Mouse (Mus musculus) c-Kit-positive CD71-negative TER-119-negative erythroid progenitor cells, embryonic 14.5 days (primary cell): ENCODE results near the gene Tmem86a.
A peak's percentile ranks its signal among the peaks of the same experiment; 100 is the strongest.

Experiments
- DNase-seq: peaks from one replicate; pipeline ENCODE4 v3.0.0-alpha.2; 2013; ENCODE audit warnings: low read depth

Gene Tmem86a

DNA sequence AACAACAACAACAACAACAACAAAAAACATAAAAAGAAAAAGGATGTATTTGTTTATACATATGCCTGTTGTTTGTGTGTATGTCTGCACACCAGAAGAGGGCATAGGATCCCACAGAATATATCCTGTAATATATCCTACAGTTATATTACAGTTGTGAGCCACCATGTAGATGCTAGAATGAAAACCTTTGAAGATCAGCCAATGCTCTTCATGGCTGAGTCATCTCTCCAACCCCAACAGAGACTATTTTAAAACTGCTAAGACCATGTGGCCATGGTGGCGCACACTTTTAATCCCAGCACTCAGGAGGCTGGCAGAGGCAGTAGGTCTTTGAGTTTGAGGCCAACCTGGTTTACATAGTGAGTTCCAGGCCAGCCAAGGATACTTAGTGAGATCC lies 22.9 kb upstream of the Tmem86a start:
- DNase-seq: no peak

DNA sequence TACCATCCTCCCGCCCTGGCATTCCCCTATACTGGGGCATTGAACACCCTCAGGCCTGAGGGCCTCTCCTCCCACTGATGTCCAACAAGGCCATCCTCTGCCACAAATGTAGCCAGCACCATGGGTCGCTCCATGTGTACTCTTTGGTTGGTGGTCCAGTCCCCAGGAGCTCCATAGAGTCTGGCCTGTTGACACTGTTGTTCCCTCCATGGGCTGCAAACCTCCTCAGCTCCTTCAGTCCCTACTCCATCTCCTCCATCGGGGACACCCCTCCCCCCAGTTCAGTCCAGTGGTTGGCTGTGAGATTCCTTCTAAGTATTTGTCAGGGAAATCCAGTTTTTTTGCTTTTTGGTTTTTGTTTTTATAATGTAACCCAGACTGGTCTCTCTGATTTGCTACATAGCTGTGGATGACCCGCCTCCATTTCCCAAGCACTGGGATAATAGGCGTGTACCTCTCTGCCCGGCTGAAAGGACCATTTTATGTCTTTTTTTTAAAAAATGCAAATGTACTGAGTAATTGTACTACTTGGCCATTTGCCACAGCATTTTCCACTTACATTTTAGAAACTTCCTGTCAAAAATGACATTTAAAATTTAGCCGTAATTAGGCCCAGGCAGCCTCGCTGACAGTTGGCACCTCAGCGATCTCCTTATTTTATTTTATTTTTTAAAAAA lies 19.7 kb upstream of the Tmem86a start:
- DNase-seq: no peak

DNA sequence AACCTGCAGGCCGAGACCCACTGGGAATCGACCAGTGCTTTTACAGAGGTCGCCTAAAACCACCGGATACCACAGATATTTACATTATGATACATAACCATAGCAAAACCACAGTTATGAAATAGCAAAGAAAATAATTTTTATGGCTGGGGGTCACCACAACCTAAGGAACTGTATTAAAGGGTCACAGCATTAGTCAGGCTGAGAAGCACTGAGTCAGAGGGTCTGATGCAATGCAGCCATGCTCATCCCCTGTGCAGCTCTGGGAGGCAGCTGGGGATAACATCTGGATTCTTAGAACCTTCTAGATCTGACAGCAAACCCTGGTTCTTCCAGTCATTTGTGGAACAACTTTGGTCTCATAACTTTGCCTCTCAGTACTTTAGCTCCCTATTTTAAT lies 19.0 kb upstream of the Tmem86a start:
- DNase-seq: no peak

DNA sequence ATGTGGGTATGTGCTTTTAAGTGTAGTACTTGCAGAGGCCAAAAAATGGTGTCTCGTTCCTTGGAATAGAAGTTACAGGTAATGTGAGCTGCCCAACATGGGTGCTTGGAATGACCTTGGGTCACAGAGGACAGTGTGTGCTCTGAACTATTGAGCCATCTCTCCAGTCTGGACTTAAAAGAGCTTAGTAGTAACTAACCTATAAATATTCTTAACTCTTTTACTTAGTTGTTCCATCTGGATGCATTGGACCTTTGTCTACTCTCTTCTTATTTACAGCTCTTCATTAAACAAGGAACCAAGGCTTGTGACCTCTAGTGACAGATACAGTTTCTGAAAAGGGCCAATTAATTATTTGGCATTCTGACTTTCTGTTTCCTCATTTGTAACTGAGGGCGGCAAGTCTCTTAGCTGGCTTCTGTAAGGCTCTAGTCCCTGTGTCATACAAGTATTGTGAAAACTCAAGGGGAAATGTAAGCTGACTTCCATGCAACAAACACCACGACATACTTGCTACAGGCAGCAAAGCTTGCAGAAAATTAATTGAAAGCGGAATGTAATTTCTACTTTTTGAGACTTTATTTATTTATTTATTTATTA lies 15.5 kb upstream of the Tmem86a start:
- DNase-seq: no peak

GRCm38 (mm10) chr7:47035426-47035825 lies 15.0 kb upstream of the Tmem86a start:
- no peak for DNase-seq

DNA sequence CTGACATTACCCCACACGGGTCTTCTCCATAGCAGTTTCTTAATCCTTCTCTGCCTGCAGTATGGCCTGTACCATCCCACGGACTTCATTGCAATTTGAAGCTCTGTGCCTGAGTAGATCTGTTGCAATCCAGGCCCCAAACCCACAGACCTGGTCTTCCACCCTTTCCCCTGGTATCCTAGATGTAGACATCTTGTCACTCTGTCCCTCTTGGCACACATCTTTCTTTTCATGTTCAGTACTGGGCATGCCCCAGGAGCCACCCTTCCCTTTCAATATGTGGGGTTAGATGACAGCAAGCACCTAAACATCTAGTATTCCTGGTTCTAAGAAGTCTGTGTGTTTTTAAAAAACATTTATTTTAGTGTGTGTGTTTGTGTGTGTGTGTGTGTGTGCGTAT lies 8.7 kb upstream of the Tmem86a start:
- no peak for DNase-seq

GRCm38 (mm10) chr7:47042121-47042520 lies 8.3 kb upstream of the Tmem86a start:
- no peak for DNase-seq

- DNase-seq: no peak
Measured at GRCm38 (mm10) chr7:47042823-47043490, 7.4 kb upstream of the Tmem86a start.

- DNase-seq: peak; percentile 39
Measured at GRCm38 (mm10) chr7:47050766-47051165, 365 bp downstream of the Tmem86a start.

GRCm38 (mm10) chr7:47051404-47052151 lies 1.2 kb downstream of the Tmem86a start:
- DNase-seq: no peak

DNA sequence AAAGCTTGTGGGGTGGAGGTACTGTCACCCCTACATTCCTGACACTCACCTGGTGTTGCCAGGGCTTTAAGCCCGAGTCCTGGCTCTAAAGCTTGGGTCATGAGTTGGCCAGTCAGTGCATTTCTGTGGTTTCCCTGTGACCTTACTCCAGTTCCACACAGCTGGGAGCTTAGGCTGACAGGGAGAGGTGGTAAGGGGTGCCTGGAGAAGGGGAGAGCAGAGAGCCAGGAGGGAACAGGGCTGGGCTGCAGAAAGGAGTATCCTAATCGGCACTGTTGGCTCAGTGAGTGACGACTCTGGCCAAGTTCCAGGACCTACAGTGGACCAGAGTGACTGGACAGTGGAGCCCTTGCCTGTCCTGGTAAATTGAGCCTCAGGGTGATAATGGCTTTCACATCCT lies 1.9 kb downstream of the Tmem86a start:
- DNase-seq: no peak

- no peak for DNase-seq
Measured at GRCm38 (mm10) chr7:47053287-47053686, 2.9 kb downstream of the Tmem86a start.

- no peak for DNase-seq
Measured at GRCm38 (mm10) chr7:47054666-47055065, 4.3 kb downstream of the Tmem86a start.

GRCm38 (mm10) chr7:47055744-47056143 lies 5.3 kb downstream of the Tmem86a start:
- no peak for DNase-seq

DNA sequence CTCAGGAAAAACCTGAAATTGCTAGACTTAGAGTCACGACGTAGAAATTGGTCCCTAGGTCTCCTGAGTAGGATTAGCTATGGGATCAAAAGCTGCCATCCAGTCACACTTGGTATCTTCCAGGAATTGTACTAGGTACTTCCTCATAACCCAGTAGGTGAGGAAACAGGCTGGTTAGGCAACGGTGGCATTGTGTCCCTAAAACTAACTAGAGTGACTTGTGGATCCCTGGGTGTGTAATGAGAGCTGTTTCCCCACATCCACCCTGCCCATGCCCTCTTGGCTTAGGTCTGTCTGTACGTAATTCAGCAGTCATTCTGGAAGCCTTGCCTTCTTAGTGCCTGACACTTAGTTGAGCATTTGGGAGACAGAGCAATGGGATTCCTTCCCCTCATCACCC lies 5.9 kb downstream of the Tmem86a start:
- DNase-seq: no peak

GRCm38 (mm10) chr7:47059339-47059738 lies 8.9 kb downstream of the Tmem86a start:
- DNase-seq: no peak

DNA sequence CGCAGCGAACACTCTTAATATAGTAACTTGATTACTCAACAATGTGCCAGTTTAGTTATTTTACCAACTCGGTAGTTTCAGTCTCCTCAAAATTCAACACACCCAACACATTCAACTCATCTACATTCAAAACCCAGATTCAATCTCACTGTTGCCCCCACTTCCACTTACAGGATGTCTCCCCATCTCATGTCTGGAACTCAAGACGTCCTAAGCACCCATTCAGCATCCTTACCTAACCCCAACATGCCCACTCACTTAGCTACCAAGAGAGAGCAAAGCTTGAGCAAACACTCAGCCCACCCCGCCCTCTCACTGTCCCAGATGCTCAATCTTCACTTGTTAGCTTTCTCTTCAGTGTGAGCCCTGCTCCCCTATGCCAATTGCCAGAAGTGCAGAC lies 11.2 kb downstream of the Tmem86a start:
- DNase-seq: no peak

DNA sequence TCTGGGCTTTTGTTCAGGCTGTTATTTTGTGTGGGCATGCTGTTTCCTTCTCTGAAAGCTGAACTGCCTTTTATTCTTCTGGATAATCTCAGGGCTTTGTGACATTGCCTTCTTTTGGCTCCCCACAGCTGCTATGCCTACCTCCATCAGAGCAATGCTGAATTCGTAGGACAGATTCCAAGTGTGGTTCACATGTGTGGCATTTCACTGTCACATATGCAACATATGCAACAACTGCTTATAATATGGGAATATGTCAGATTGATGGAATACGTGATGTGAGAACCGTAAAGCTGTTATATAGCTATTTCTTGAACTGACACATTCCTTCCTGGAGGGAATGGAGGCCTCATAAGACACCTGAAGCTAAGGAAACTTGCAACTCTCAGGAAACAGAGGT lies 16.5 kb downstream of the Tmem86a start:
- DNase-seq: no peak

DNA sequence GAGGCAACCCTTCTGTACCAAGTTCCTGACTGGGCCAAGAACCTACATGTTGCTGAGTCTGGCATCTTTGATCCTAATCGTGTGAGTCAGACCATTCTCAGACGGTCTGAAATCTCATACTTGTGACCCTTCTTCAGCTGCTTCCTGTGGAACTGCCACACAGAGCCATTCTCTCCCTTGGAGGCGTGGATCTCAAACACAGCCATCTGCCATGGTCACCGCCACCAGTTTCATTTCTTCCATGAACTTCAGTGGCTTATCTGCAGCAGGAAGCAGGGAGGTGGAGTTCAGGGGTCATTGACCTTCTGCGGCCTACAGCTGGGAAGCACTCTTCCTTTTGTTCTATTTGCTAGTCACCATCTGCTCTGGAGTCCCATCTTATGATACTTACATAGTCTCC lies 17.5 kb downstream of the Tmem86a start:
- DNase-seq: no peak

GRCm38 (mm10) chr7:47072551-47072950 lies 22.1 kb downstream of the Tmem86a start:
- no peak for DNase-seq

DNA sequence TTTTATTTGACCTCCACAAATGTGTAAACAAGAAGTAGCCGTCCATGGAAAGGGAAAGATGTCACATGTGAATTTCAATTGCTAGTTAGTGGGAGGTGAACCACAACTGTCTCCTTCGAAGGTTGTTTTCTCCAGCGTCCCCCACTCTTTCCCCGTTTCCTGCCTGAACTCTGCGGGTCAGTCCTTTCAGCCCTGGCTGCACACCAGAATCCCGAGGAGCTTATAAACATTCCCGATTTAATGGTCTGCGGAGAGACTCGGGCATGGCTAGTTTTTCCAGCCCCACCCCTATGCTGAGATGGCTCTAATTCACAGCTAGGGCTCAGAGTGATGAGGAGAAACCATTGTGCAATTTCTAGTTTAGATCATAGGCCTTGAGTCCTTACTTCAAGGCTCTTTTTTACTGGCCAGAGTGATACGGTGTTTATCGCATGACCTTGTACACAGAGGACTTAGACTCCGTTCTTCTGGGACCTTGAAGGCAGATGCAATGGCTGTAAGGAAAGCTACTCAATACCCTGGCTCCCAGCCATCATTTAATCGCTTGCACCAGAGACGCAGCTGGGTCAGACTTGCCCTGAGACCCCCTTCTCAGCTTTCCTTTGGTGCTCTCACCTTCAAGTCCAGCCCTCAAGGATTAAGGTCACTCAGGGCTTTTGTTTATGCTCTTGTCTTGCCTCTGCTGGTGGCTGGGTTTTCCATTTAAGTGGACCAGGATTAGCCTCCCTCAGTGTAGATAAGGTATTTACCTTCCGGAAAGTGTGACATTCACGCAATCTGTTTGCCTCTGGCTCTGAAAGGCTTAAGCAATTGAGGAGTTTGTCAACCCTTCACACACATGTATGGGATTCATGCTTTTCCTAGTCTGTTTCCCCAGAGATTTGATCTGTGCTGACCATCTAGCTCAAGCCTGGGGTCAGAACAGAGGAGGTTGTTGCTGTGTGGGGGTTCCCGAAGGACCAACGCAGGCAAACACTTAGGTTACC lies 23.4 kb downstream of the Tmem86a start:
- no peak for DNase-seq

- DNase-seq: no peak
Measured at GRCm38 (mm10) chr7:47076193-47076592, 25.8 kb downstream of the Tmem86a start.
